Mouse (Mus musculus): ENCODE results near the gene Neil1. TPM values are rescaled to one million over a fixed set of nuclear protein-coding genes. Genes with fewer than 3 reads are reported as not detected.

Gene Neil1
- polyA plus RNA-seq (2014; fragmentation: Nextera tagmentation; extraction: Ambion mirVana): 7.0 and 10.2 TPM in 2 replicates

GRCm38 (mm10) chr9:57148144-57148878 lies at the start of gene Neil1:
Gene Neil1, minus strand, starts transcription at chr9:57148305.
- peak within 1 kb of the TSS; percentile 36 for H3K9ac ChIP-seq (replicated peaks; ENCODE audit: low read depth, low read length)
- peaks cover 6% of the 10 kb centered on the region; the same call in 1 of the 2 replicates for H3K4me1 ChIP-seq (ENCODE audit: control insufficient read depth, insufficient read depth, low read length)
- ATAC-seq (ENCODE audit: insufficient number of reproducible peaks, insufficient read depth, low FRiP score, low read depth): peak; percentile 89
- H3K27ac ChIP-seq (ENCODE audit: low read length): peak within 1 kb of the TSS; percentile 82
- H3K9me3 ChIP-seq (ENCODE audit: control insufficient read depth, low read depth, low read length): no peaks in the 10 kb centered on the region
- H3K27me3 ChIP-seq (ENCODE audit: control insufficient read depth, insufficient read depth, low read length): no peaks in the 10 kb centered on the region
- peak within 1 kb of the TSS; percentile 69 for H3K4me2 ChIP-seq (replicated peaks; ENCODE audit: low read depth, low read length)
- H3K36me3 ChIP-seq (ENCODE audit: control insufficient read depth, insufficient read depth, low read length): peaks cover 4% of the 10 kb centered on the region; the same call in 1 of the 2 replicates
- WGBS: under 1% methylated on average over 27 of the region's 27 CpGs
- peak within 1 kb of the TSS; percentile 45 for H3K4me3 ChIP-seq (ENCODE audit: low read depth, low read length)

DNA sequence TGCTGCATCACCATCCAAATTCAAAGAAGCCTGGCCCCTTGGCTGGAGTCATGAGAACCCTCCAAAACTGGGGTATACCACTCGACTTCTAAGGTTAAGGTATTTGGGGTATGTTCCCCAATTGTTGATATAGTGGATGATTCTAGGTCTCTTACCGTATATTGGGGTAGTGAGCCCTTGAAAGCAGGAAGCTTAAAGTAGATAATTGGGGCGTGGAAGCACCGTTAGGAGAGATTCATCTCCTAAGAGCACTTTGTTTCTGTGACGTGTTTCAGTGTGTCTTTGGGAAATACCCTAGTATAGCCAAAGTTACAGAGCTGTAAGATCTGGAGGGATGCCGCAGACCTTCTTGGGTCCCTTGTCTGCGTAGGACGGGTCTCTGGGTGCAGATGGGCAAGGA lies 49.3 kb upstream of the Neil1 start:
- Histone ChIP-seq H3K27ac (ENCODE audit: low read length) (no peak overlapping the region), H3K9ac (replicated peaks; ENCODE audit: low read depth, low read length) (no peak overlapping the region), H3K4me2 (replicated peaks; ENCODE audit: low read depth, low read length) (no peak overlapping the region), H3K36me3 (ENCODE audit: control insufficient read depth, insufficient read depth, low read length) (no peaks in the 10 kb centered on the region), H3K9me3 (ENCODE audit: control insufficient read depth, low read depth, low read length) (no peaks in the 10 kb centered on the region), H3K27me3 (ENCODE audit: control insufficient read depth, insufficient read depth, low read length) (no peaks in the 10 kb centered on the region), H3K4me3 (ENCODE audit: low read depth, low read length) (no peak overlapping the region), H3K4me1 (ENCODE audit: control insufficient read depth, insufficient read depth, low read length) (no peaks in the 10 kb centered on the region)
- ATAC-seq (ENCODE audit: insufficient number of reproducible peaks, insufficient read depth, low FRiP score, low read depth): no peak
- WGBS: 70% methylated on average over 8 of the region's 8 CpGs

- H3K27me3 ChIP-seq (ENCODE audit: control insufficient read depth, insufficient read depth, low read length): no peaks in the 10 kb centered on the region
- no peak overlapping the region for H3K27ac ChIP-seq (ENCODE audit: low read length)
- H3K4me1 ChIP-seq (ENCODE audit: control insufficient read depth, insufficient read depth, low read length): no peaks in the 10 kb centered on the region
- H3K9ac ChIP-seq (replicated peaks; ENCODE audit: low read depth, low read length): no peak overlapping the region
- 48% methylated on average over 3 of the region's 3 CpGs for WGBS
- H3K4me2 ChIP-seq (replicated peaks; ENCODE audit: low read depth, low read length): no peak overlapping the region
- H3K9me3 ChIP-seq (ENCODE audit: control insufficient read depth, low read depth, low read length): no peaks in the 10 kb centered on the region
- ATAC-seq (ENCODE audit: insufficient number of reproducible peaks, insufficient read depth, low FRiP score, low read depth): no peak
- no peak overlapping the region for H3K4me3 ChIP-seq (ENCODE audit: low read depth, low read length)
- no peaks in the 10 kb centered on the region for H3K36me3 ChIP-seq (ENCODE audit: control insufficient read depth, insufficient read depth, low read length)
These were observed 48.6 kb upstream of the Neil1 start for GRCm38 (mm10) chr9:57196708-57197107.

DNA sequence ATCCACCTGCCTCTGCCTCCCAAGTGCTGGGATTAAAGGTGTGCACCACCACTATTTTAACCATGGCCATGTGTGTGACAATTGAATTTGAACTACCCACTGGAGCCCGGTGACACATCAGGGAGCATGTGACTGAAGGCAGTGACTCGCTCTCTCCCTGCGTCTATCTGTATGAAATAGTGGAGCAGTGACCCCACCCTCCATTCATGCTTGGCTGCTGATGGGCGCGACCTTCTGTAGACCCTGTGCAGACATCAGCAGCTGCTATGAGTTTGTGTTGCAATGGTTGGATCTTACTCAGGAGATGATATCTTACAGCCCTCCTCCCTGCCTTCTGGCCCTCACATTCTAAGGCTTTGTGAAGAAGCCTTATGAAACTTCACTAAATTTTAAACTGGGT lies 20.3 kb upstream of the Neil1 start:
- no peak overlapping the region for H3K27ac ChIP-seq (ENCODE audit: low read length)
- no peak overlapping the region for H3K4me2 ChIP-seq (replicated peaks; ENCODE audit: low read depth, low read length)
- 74% methylated on average over 5 of the region's 5 CpGs for WGBS
- H3K9ac ChIP-seq (replicated peaks; ENCODE audit: low read depth, low read length): no peak overlapping the region
- no peaks in the 10 kb centered on the region for H3K4me1 ChIP-seq (ENCODE audit: control insufficient read depth, insufficient read depth, low read length)
- no peaks in the 10 kb centered on the region for H3K36me3 ChIP-seq (ENCODE audit: control insufficient read depth, insufficient read depth, low read length)
- no peaks in the 10 kb centered on the region for H3K27me3 ChIP-seq (ENCODE audit: control insufficient read depth, insufficient read depth, low read length)
- no peak for ATAC-seq (ENCODE audit: insufficient number of reproducible peaks, insufficient read depth, low FRiP score, low read depth)
- no peak overlapping the region for H3K4me3 ChIP-seq (ENCODE audit: low read depth, low read length)
- no peaks in the 10 kb centered on the region for H3K9me3 ChIP-seq (ENCODE audit: control insufficient read depth, low read depth, low read length)

GRCm38 (mm10) chr9:57166173-57166572 lies 18.1 kb upstream of the Neil1 start:
- Histone ChIP-seq H3K4me1 (ENCODE audit: control insufficient read depth, insufficient read depth, low read length) (no peaks in the 10 kb centered on the region), H3K4me3 (ENCODE audit: low read depth, low read length) (no peak overlapping the region), H3K4me2 (replicated peaks; ENCODE audit: low read depth, low read length) (no peak overlapping the region), H3K9ac (replicated peaks; ENCODE audit: low read depth, low read length) (no peak overlapping the region), H3K9me3 (ENCODE audit: control insufficient read depth, low read depth, low read length) (no peaks in the 10 kb centered on the region), H3K27me3 (ENCODE audit: control insufficient read depth, insufficient read depth, low read length) (no peaks in the 10 kb centered on the region), H3K27ac (ENCODE audit: low read length) (no peak overlapping the region), H3K36me3 (ENCODE audit: control insufficient read depth, insufficient read depth, low read length) (no peaks in the 10 kb centered on the region)
- 88% methylated on average over 2 of the region's 2 CpGs for WGBS
- no peak for ATAC-seq (ENCODE audit: insufficient number of reproducible peaks, insufficient read depth, low FRiP score, low read depth)

- no peaks in the 10 kb centered on the region for H3K4me1 ChIP-seq (ENCODE audit: control insufficient read depth, insufficient read depth, low read length)
- no peak overlapping the region for H3K9ac ChIP-seq (replicated peaks; ENCODE audit: low read depth, low read length)
- H3K27me3 ChIP-seq (ENCODE audit: control insufficient read depth, insufficient read depth, low read length): no peaks in the 10 kb centered on the region
- no peak overlapping the region for H3K4me3 ChIP-seq (ENCODE audit: low read depth, low read length)
- no peaks in the 10 kb centered on the region for H3K9me3 ChIP-seq (ENCODE audit: control insufficient read depth, low read depth, low read length)
- no peak overlapping the region for H3K4me2 ChIP-seq (replicated peaks; ENCODE audit: low read depth, low read length)
- no peaks in the 10 kb centered on the region for H3K36me3 ChIP-seq (ENCODE audit: control insufficient read depth, insufficient read depth, low read length)
- 25% methylated on average over 2 of the region's 2 CpGs for WGBS
- H3K27ac ChIP-seq (ENCODE audit: low read length): no peak overlapping the region
- ATAC-seq (ENCODE audit: insufficient number of reproducible peaks, insufficient read depth, low FRiP score, low read depth): no peak
These were observed 15.0 kb upstream of the Neil1 start for GRCm38 (mm10) chr9:57163137-57163536.

- Histone ChIP-seq H3K36me3 (ENCODE audit: control insufficient read depth, insufficient read depth, low read length) (no peaks in the 10 kb centered on the region), H3K4me3 (ENCODE audit: low read depth, low read length) (no peak overlapping the region), H3K9ac (replicated peaks; ENCODE audit: low read depth, low read length) (no peak overlapping the region), H3K27me3 (ENCODE audit: control insufficient read depth, insufficient read depth, low read length) (no peaks in the 10 kb centered on the region), H3K4me2 (replicated peaks; ENCODE audit: low read depth, low read length) (no peak overlapping the region), H3K9me3 (ENCODE audit: control insufficient read depth, low read depth, low read length) (no peaks in the 10 kb centered on the region), H3K27ac (ENCODE audit: low read length) (no peak overlapping the region), H3K4me1 (ENCODE audit: control insufficient read depth, insufficient read depth, low read length) (peaks cover 3% of the 10 kb centered on the region; the same call in 1 of the 2 replicates)
- 19% methylated on average over 3 of the region's 3 CpGs for WGBS
- ATAC-seq (ENCODE audit: insufficient number of reproducible peaks, insufficient read depth, low FRiP score, low read depth): no peak
These were observed 14.4 kb upstream of the Neil1 start for GRCm38 (mm10) chr9:57162496-57162895.

- ATAC-seq (ENCODE audit: insufficient number of reproducible peaks, insufficient read depth, low FRiP score, low read depth): peak; percentile 16; the same call in 1 of the 2 replicates
- H3K36me3 ChIP-seq (ENCODE audit: control insufficient read depth, insufficient read depth, low read length): no peaks in the 10 kb centered on the region
- H3K9ac ChIP-seq (replicated peaks; ENCODE audit: low read depth, low read length): no peak overlapping the region
- H3K4me1 ChIP-seq (ENCODE audit: control insufficient read depth, insufficient read depth, low read length): peaks cover 6% of the 10 kb centered on the region; the same call in 1 of the 2 replicates
- no peak overlapping the region for H3K27ac ChIP-seq (ENCODE audit: low read length)
- H3K27me3 ChIP-seq (ENCODE audit: control insufficient read depth, insufficient read depth, low read length): no peaks in the 10 kb centered on the region
- WGBS: 36% methylated on average over 11 of the region's 11 CpGs
- no peaks in the 10 kb centered on the region for H3K9me3 ChIP-seq (ENCODE audit: control insufficient read depth, low read depth, low read length)
- H3K4me3 ChIP-seq (ENCODE audit: low read depth, low read length): peak overlapping the region; percentile 71
- peak overlapping the region; percentile 93 for H3K4me2 ChIP-seq (replicated peaks; ENCODE audit: low read depth, low read length)
These were observed 10.4 kb upstream of the Neil1 start for GRCm38 (mm10) chr9:57158506-57158905.
